Mouse (Mus musculus): ENCODE results near the gene Gpr3. TPM values are rescaled to one million over a fixed set of nuclear protein-coding genes. Genes with fewer than 3 reads are reported as not detected.

Gene Gpr3
- polyA plus RNA-seq, 1 experiment = 0.40 TPM

- Histone ChIP-seq H3K4me2 (ENCODE audit: low read depth) (peak overlapping the region; percentile 60), H3K36me3 (ENCODE audit: control insufficient read depth, insufficient read depth) (peaks cover 40% of the 10 kb centered on the region), H3K4me3 (no peak overlapping the region), H3ac (ENCODE audit: control insufficient read depth, insufficient read length) (no peak overlapping the region), H3K27me3 (ENCODE audit: control insufficient read depth, insufficient read depth, insufficient read length) (no peaks in the 10 kb centered on the region), H3K79me2 (ENCODE audit: control insufficient read depth, insufficient read depth) (peaks cover 71% of the 10 kb centered on the region)
- TF ChIP-seq USF1 (IDR thresholded peaks at IDR 0.05; ENCODE audit: low read depth) (no peak), TCF3 (IDR thresholded peaks at IDR 0.05; ENCODE audit: insufficient read length, low read depth) (no peak)
Observed at GRCm38 (mm10) chr4:133184031-133184897, 28.1 kb downstream of the Gpr3 start.

- H3ac ChIP-seq (ENCODE audit: control insufficient read depth, insufficient read length) = no peak overlapping the region
- peaks cover 33% of the 10 kb centered on the region for H3K36me3 ChIP-seq (ENCODE audit: control insufficient read depth, insufficient read depth)
- H3K79me2 ChIP-seq (ENCODE audit: control insufficient read depth, insufficient read depth) = peaks cover 81% of the 10 kb centered on the region
- H3K4me2 ChIP-seq (ENCODE audit: low read depth) = no peak overlapping the region
- TF ChIP-seq SRF (IDR thresholded peaks at IDR 0.05; ENCODE audit: control insufficient read depth, insufficient read length, low read depth) (no peak), POLR2A (IDR thresholded peaks at IDR 0.05; ENCODE audit: insufficient read length, low read depth) (no peak)
- H3K27me3 ChIP-seq (ENCODE audit: control insufficient read depth, insufficient read depth, insufficient read length) = no peaks in the 10 kb centered on the region
- H3K4me3 ChIP-seq = no peak overlapping the region
Observed at GRCm38 (mm10) chr4:133182439-133183033, 29.8 kb downstream of the Gpr3 start.

- Histone ChIP-seq H3ac (ENCODE audit: control insufficient read depth, insufficient read length) (no peak overlapping the region), H3K36me3 (ENCODE audit: control insufficient read depth, insufficient read depth) (peaks cover 33% of the 10 kb centered on the region), H3K4me2 (ENCODE audit: low read depth) (no peak overlapping the region), H3K79me2 (ENCODE audit: control insufficient read depth, insufficient read depth) (peaks cover 92% of the 10 kb centered on the region), H3K27me3 (ENCODE audit: control insufficient read depth, insufficient read depth, insufficient read length) (no peaks in the 10 kb centered on the region), H3K4me3 (no peak overlapping the region)
- TF ChIP-seq TCF12 (IDR thresholded peaks at IDR 0.05; ENCODE audit: insufficient read depth, poor library complexity, severe bottlenecking) = no peak
- TF ChIP-seq USF1 (IDR thresholded peaks at IDR 0.05; ENCODE audit: low read depth) = no peak
- no peak for TF ChIP-seq POLR2A (IDR thresholded peaks at IDR 0.05; ENCODE audit: insufficient read length, low read depth)
- no peak for TF ChIP-seq SRF (IDR thresholded peaks at IDR 0.05; ENCODE audit: control insufficient read depth, insufficient read length, low read depth)
- TF ChIP-seq CEBPB (IDR thresholded peaks at IDR 0.05; ENCODE audit: insufficient read depth, poor library complexity, severe bottlenecking) = no peak
- TF ChIP-seq MAX (IDR thresholded peaks at IDR 0.05; ENCODE audit: low read depth) = no peak
- no peak for TF ChIP-seq POLR2AphosphoS2 (IDR thresholded peaks at IDR 0.05; ENCODE audit: insufficient read length, low read depth)
- no peak for TF ChIP-seq MYOG (IDR thresholded peaks at IDR 0.05; ENCODE audit: control insufficient read depth in 1 of 3, insufficient read depth in 1 of 3, insufficient read length in 2 of 3, low read depth in 2 of 3)
- no peak for TF ChIP-seq REST (IDR thresholded peaks at IDR 0.05; ENCODE audit: insufficient read depth, insufficient read length)
- TF ChIP-seq MYOD1 (IDR thresholded peaks at IDR 0.05; ENCODE audit: control insufficient read depth in 1 of 3, insufficient read length in 2 of 3, low read depth in 2 of 3) = no peak
- no peak for TF ChIP-seq E2F4 (IDR thresholded peaks at IDR 0.05; ENCODE audit: insufficient read depth)
- no peak for TF ChIP-seq TCF3 (IDR thresholded peaks at IDR 0.05; ENCODE audit: insufficient read length, low read depth)
Observed at GRCm38 (mm10) chr4:133179258-133179657, 33.1 kb downstream of the Gpr3 start.

- Histone ChIP-seq H3K79me2 (ENCODE audit: control insufficient read depth, insufficient read depth) (peaks cover 92% of the 10 kb centered on the region), H3ac (ENCODE audit: control insufficient read depth, insufficient read length) (no peak overlapping the region), H3K27me3 (ENCODE audit: control insufficient read depth, insufficient read depth, insufficient read length) (no peaks in the 10 kb centered on the region), H3K4me2 (ENCODE audit: low read depth) (no peak overlapping the region), H3K4me3 (no peak overlapping the region), H3K36me3 (ENCODE audit: control insufficient read depth, insufficient read depth) (peaks cover 30% of the 10 kb centered on the region)
- TF ChIP-seq POLR2AphosphoS2 (IDR thresholded peaks at IDR 0.05; ENCODE audit: insufficient read length, low read depth) = no peak
- TF ChIP-seq MAX (IDR thresholded peaks at IDR 0.05; ENCODE audit: low read depth) = no peak
- no peak for TF ChIP-seq E2F4 (IDR thresholded peaks at IDR 0.05; ENCODE audit: insufficient read depth)
- no peak for TF ChIP-seq MYOD1 (IDR thresholded peaks at IDR 0.05; ENCODE audit: control insufficient read depth in 1 of 3, insufficient read length in 2 of 3, low read depth in 2 of 3)
- no peak for TF ChIP-seq TCF12 (IDR thresholded peaks at IDR 0.05; ENCODE audit: insufficient read depth, poor library complexity, severe bottlenecking)
- TF ChIP-seq POLR2A (IDR thresholded peaks at IDR 0.05; ENCODE audit: insufficient read length, low read depth) = no peak
- TF ChIP-seq SRF (IDR thresholded peaks at IDR 0.05; ENCODE audit: control insufficient read depth, insufficient read length, low read depth) = no peak
- TF ChIP-seq TCF3 (IDR thresholded peaks at IDR 0.05; ENCODE audit: insufficient read length, low read depth) = no peak
- TF ChIP-seq REST (IDR thresholded peaks at IDR 0.05; ENCODE audit: insufficient read depth, insufficient read length) = no peak
- TF ChIP-seq MYOG (IDR thresholded peaks at IDR 0.05; ENCODE audit: control insufficient read depth in 1 of 3, insufficient read depth in 1 of 3, insufficient read length in 2 of 3, low read depth in 2 of 3) = no peak
- no peak for TF ChIP-seq CEBPB (IDR thresholded peaks at IDR 0.05; ENCODE audit: insufficient read depth, poor library complexity, severe bottlenecking)
- no peak for TF ChIP-seq USF1 (IDR thresholded peaks at IDR 0.05; ENCODE audit: low read depth)
Observed at GRCm38 (mm10) chr4:133178305-133178704, 34.0 kb downstream of the Gpr3 start.

- Histone ChIP-seq H3K4me2 (ENCODE audit: low read depth) (no peak overlapping the region), H3K27me3 (ENCODE audit: control insufficient read depth, insufficient read depth, insufficient read length) (no peaks in the 10 kb centered on the region), H3K79me2 (ENCODE audit: control insufficient read depth, insufficient read depth) (peaks cover 98% of the 10 kb centered on the region), H3ac (ENCODE audit: control insufficient read depth, insufficient read length) (no peak overlapping the region), H3K36me3 (ENCODE audit: control insufficient read depth, insufficient read depth) (peaks cover 28% of the 10 kb centered on the region), H3K4me3 (no peak overlapping the region)
- TF ChIP-seq TCF12 (IDR thresholded peaks at IDR 0.05; ENCODE audit: insufficient read depth, poor library complexity, severe bottlenecking) = no peak
- TF ChIP-seq CEBPB (IDR thresholded peaks at IDR 0.05; ENCODE audit: insufficient read depth, poor library complexity, severe bottlenecking) = no peak
- TF ChIP-seq REST (IDR thresholded peaks at IDR 0.05; ENCODE audit: insufficient read depth, insufficient read length) = no peak
- TF ChIP-seq E2F4 (IDR thresholded peaks at IDR 0.05; ENCODE audit: insufficient read depth) = no peak
- no peak for TF ChIP-seq MYOD1 (IDR thresholded peaks at IDR 0.05; ENCODE audit: control insufficient read depth in 1 of 3, insufficient read length in 2 of 3, low read depth in 2 of 3)
- TF ChIP-seq USF1 (IDR thresholded peaks at IDR 0.05; ENCODE audit: low read depth) = no peak
- no peak for TF ChIP-seq MAX (IDR thresholded peaks at IDR 0.05; ENCODE audit: low read depth)
- no peak for TF ChIP-seq TCF3 (IDR thresholded peaks at IDR 0.05; ENCODE audit: insufficient read length, low read depth)
- TF ChIP-seq POLR2AphosphoS2 (IDR thresholded peaks at IDR 0.05; ENCODE audit: insufficient read length, low read depth) = no peak
- TF ChIP-seq MYOG (IDR thresholded peaks at IDR 0.05; ENCODE audit: control insufficient read depth in 1 of 3, insufficient read depth in 1 of 3, insufficient read length in 2 of 3, low read depth in 2 of 3) = no peak
- no peak for TF ChIP-seq SRF (IDR thresholded peaks at IDR 0.05; ENCODE audit: control insufficient read depth, insufficient read length, low read depth)
Observed at GRCm38 (mm10) chr4:133176761-133177403, 35.5 kb downstream of the Gpr3 start.

Measured in myocyte (in vitro differentiated cells).